Mouse (Mus musculus) E14TG2a.4 (cell line): ENCODE data around the gene Zfp874b.
"Not testable (repeated sequence)": the region's sequence is repeated elsewhere in the genome, so short reads cannot be mapped to it uniquely, and the experiment has no call there.

Source experiments
- CTCF ChIP-seq: conservative IDR thresholded peaks from 2 replicates; pipeline ENCODE4 v1.5.1; 2014; ENCODE audit warnings: low read length
- NANOG ChIP-seq: IDR thresholded peaks from 2 replicates; pipeline ENCODE4 v1.6.1; 2014; ENCODE audit warnings: borderline replicate concordance, low read length, mixed read lengths

DNA sequence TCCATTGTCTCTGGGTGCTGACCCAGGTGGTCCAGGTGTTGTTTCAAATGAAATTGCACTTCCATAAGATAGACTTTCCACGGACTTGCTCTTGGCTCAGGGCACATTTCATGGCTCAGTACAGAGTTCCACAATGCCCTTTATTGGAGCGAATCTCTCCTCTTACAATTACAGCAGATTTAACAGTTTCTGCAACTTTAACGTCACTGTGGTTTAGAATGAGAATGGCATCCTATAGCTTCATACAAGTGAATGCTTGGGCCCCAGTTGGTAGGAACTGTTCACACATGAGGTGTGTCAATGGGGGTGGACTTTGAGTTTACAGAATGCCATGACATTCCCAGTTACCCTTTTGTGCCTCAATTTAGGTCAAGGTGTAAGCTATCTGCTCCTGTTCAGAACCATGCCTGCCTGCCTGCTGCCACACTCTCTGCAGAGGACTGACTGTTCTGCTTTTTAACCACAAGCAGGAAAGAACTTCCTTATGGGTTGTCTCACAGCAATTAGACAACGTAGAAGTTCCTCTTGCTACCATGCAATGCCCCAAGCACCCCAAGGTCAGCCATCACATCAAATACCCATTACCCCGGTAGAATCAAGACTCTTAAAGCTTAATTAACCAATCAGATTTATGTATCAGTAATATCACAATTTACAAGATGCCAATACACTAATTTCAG is 20.4 kb downstream of the Zfp874b start:
- TF ChIP-seq NANOG, CTCF: not testable (repeated sequence)
